Comparison of ENCODE assay signal across 9 mouse cellular contexts in the genomic region with DNA sequence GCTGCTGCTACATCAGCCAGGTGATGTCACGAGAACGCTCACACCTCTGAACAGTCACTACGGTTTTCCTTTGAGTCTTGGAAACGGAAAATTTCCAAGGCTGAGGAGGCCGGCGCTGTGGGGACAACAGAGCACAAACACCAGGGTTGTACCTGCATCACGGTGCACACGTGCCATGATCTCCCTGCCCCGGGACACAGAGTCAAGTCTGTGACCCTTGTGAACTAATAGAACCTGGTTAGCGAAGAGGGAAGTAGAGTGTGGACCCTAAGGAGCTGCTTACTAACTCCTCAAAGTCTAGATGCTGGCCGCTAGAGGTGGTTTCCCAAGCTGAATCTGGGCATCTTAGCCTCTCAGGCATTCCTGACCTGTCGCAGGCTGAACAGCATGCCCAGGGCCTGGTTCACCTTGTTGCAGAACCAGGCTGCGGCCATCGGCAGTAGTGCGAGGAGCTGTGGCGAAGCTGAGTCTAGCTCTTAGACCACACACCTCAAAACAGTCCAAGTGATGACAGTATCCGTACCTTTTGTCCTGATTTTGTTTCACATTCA. TPM values are rescaled to one million over a fixed set of nuclear protein-coding genes. Genes with fewer than 3 reads are reported as not detected.
A peak's percentile ranks its signal among the peaks of the same experiment; 100 is the strongest.
DNase-seq lines count a peak whose midpoint lies in the region; ATAC-seq lines count a peak whose summit lies in the region.
"Had no signal": no experiment of that assay in that cellular context is flagged by ENCODE, and none has a peak within 500 bp of the region (broad histone marks: within the 10 kb centered on the region; RNA-seq: fewer than 3 reads in every experiment).

No protein-coding gene starts in this region.

- H3K27ac ChIP-seq in liver, embryonic 11.5 days (ENCODE audit: low read depth, low read length), result no peak overlapping the region
- no peak overlapping the region for H3K27ac ChIP-seq in forebrain, embryonic 14.5 days (ENCODE audit: low read depth, low read length)
- H3K27ac ChIP-seq in liver, embryonic 12.5 days, result no peak overlapping the region
- H3K27ac ChIP-seq: macrophage had no signal

- DNase-seq in liver, embryonic 11.5 days (ENCODE audit: low spot score), result no peak
- DNase-seq in liver, result no peak
- no peak for DNase-seq in forebrain, embryonic 14.5 days (ENCODE audit: low spot score)
- DNase-seq in cerebellum, adult 18-20 months, result no peak
- no peak for DNase-seq in right cerebral cortex, adult 2 months (ENCODE audit: low spot score in 2 of 2)
- DNase-seq in kidney, adult 8-10 months, result no peak

- H3K9me3 ChIP-seq in liver, embryonic 11.5 days (ENCODE audit: control insufficient read depth, low read length), result no peaks in the 10 kb centered on the region
- no peaks in the 10 kb centered on the region for H3K9me3 ChIP-seq in forebrain, embryonic 14.5 days (replicated peaks; ENCODE audit: control insufficient read depth, low read length)
- no peaks in the 10 kb centered on the region for H3K9me3 ChIP-seq in liver, embryonic 12.5 days (replicated peaks)

- no peak overlapping the region for H3K9ac ChIP-seq in liver, embryonic 11.5 days (ENCODE audit: low read depth, low read length)
- H3K9ac ChIP-seq in forebrain, embryonic 14.5 days (ENCODE audit: low read length), result no peak overlapping the region
- no peak overlapping the region for H3K9ac ChIP-seq in liver, embryonic 12.5 days

- no peaks in the 10 kb centered on the region for H3K4me1 ChIP-seq in liver, embryonic 11.5 days (replicated peaks; ENCODE audit: control insufficient read depth, insufficient read depth, low read length)
- no peaks in the 10 kb centered on the region for H3K4me1 ChIP-seq in forebrain, embryonic 14.5 days (ENCODE audit: control insufficient read depth, insufficient read depth, low read length)
- no peaks in the 10 kb centered on the region for H3K4me1 ChIP-seq in liver, embryonic 12.5 days

- peak overlapping the region; percentile 51 for H3K4me2 ChIP-seq in liver, embryonic 11.5 days
- peak overlapping the region; percentile 12; the same call in 1 of the 2 replicates for H3K4me2 ChIP-seq in forebrain, embryonic 14.5 days (ENCODE audit: low read length)
- H3K4me2 ChIP-seq in liver, embryonic 12.5 days, result peak overlapping the region; percentile 32

- H3K27me3 ChIP-seq in liver, embryonic 11.5 days (replicated peaks; ENCODE audit: control insufficient read depth, insufficient read depth, low read length), result peaks cover 64% of the 10 kb centered on the region
- peaks cover 60% of the 10 kb centered on the region for H3K27me3 ChIP-seq in forebrain, embryonic 14.5 days (replicated peaks; ENCODE audit: control insufficient read depth, insufficient read depth, low read length)
- H3K27me3 ChIP-seq in liver, embryonic 12.5 days (replicated peaks), result peaks cover 70% of the 10 kb centered on the region

- no peaks in the 10 kb centered on the region for H3K36me3 ChIP-seq in liver, embryonic 11.5 days (ENCODE audit: control insufficient read depth, insufficient read depth, low read length)
- no peaks in the 10 kb centered on the region for H3K36me3 ChIP-seq in forebrain, embryonic 14.5 days (ENCODE audit: control insufficient read depth, insufficient read depth, low read length)
- no peaks in the 10 kb centered on the region for H3K36me3 ChIP-seq in liver, embryonic 12.5 days

- no peak for ATAC-seq in liver, embryonic 11.5 days (replicated peaks; ENCODE audit: low FRiP score)
- peak; percentile 35 for ATAC-seq in forebrain, embryonic 14.5 days
- ATAC-seq in liver, embryonic 12.5 days, result no peak
- ATAC-seq in neutrophil, adult 5-6 weeks (ENCODE audit: extremely low read depth, insufficient number of reproducible peaks, low FRiP score, poor library complexity, severe bottlenecking), result 0 out of 2 replicates have a peak, but pooled peaks have one; percentile 6

- WGBS in liver, embryonic 11.5 days, result 7% methylated on average over 17 of the region's 17 CpGs
- WGBS in forebrain, embryonic 14.5 days, result 2% methylated on average over 17 of the region's 17 CpGs
- 9% methylated on average over 17 of the region's 17 CpGs for WGBS in liver, embryonic 12.5 days (ENCODE audit: insufficient replicate concordance)

- H3K4me3 ChIP-seq in liver, embryonic 11.5 days (ENCODE audit: low read depth, low read length), result 0 out of 2 replicates have a peak overlapping the region, but pooled peaks have one; percentile 8
- no peak overlapping the region for H3K4me3 ChIP-seq in forebrain, embryonic 14.5 days (ENCODE audit: low read depth, low read length)
- H3K4me3 ChIP-seq in liver, embryonic 12.5 days, result peak overlapping the region; percentile 1; the same call in 1 of the 2 replicates

RNA-seq across cellular contexts. Expression of a gene that starts 5.8 kb away (rescaled TPM):
- 0.29 and 0.45 TPM in 2 replicates for polyA plus RNA-seq in liver, embryonic 11.5 days (2014; fragmentation: Nextera tagmentation; extraction: Ambion mirVana)
- 0.24 and 0.59 TPM in 2 replicates for polyA plus RNA-seq in forebrain, embryonic 14.5 days (2014; fragmentation: Nextera tagmentation; extraction: Ambion mirVana)
- 0.14 TPM in 1 of 2 replicates, not detected in the other for polyA plus RNA-seq in liver, embryonic 12.5 days (2016; fragmentation: Nextera tagmentation; extraction: Ambion mirVana)
- not detected in 2 replicates for total RNA-seq in neutrophil, adult 5-6 weeks (2017)
- polyA plus RNA-seq: macrophage had no signal

Comparison
In these comparisons a context has a peak if more than half of its experiments do, and no peak if none do; other contexts are left out.
1. ATAC-seq: peak in forebrain, embryonic 14.5 days (single experiment) and neutrophil, adult 5-6 weeks (single experiment); none in liver, embryonic 11.5 days (single experiment) and liver, embryonic 12.5 days (single experiment).
2. Peak in every context shown above with its lines, with median percentiles within 50 percentile points of each other: H3K4me2 ChIP-seq.